Mouse (Mus musculus) thymus, postnatal 36 days (tissue): ENCODE results near the gene Paf1.

Source experiments
- DNase-seq, 2 experiments: peaks; one replicate each; pipeline ENCODE4 v3.0.0; 2022; ENCODE audit warnings: mixed read lengths in 2 of 2

Gene Paf1

GRCm38 (mm10) chr7:28436932-28437570 lies 44.3 kb downstream of the Paf1 start, which contains the start of gene Gmfg:
Gene Gmfg, plus strand, starts transcription at chr7:28437447.
- peak; percentile 86 to 88 for DNase-seq

GRCm38 (mm10) chr7:28437964-28438363 lies 45.2 kb downstream of the Paf1 start:
- DNase-seq, result no peak

GRCm38 (mm10) chr7:28438771-28439170 lies 46.0 kb downstream of the Paf1 start:
- no peak for DNase-seq

GRCm38 (mm10) chr7:28440739-28441138 lies 48.0 kb downstream of the Paf1 start:
- DNase-seq, result peak; percentile 77 to 86

GRCm38 (mm10) chr7:28441776-28442485 lies 49.2 kb downstream of the Paf1 start:
- peak in 1 of 2 experiments; percentile 26 for DNase-seq

GRCm38 (mm10) chr7:28442688-28443087 lies 49.9 kb downstream of the Paf1 start:
- no peak for DNase-seq

- DNase-seq, result no peak
Measured at GRCm38 (mm10) chr7:28444344-28444974, 51.7 kb downstream of the Paf1 start.

GRCm38 (mm10) chr7:28446446-28446845 lies 53.7 kb downstream of the Paf1 start:
- DNase-seq, result peak; percentile 79 to 86

- DNase-seq, result peak in 1 of 2 experiments; percentile 31
Measured at GRCm38 (mm10) chr7:28447101-28447830, 54.5 kb downstream of the Paf1 start.

- no peak for DNase-seq
Measured at GRCm38 (mm10) chr7:28447865-28448820, 55.4 kb downstream of the Paf1 start.
